Mouse (Mus musculus): ENCODE results near the gene Nxt1.

GRCm38 (mm10) chr2:148623067-148623466, 49.3 kb upstream of the Nxt1 start:
- no peak for TF ChIP-seq POLR2A (IDR thresholded peaks at IDR 0.05; ENCODE audit: low read depth, low read length)
- no peak for TF ChIP-seq CTCF (IDR thresholded peaks at IDR 0.05; ENCODE audit: extremely low read depth, insufficient read depth, insufficient read length, insufficient replicate concordance)
